Mouse (Mus musculus) testis, adult 2 months (tissue): ENCODE results near the gene Rufy3.

Experiments used
- CTCF ChIP-seq: fragments of 200-500 bp; IDR thresholded peaks from 2 replicates; pipeline ENCODE4 v1.5.1; 2012; ENCODE audit warnings: low read depth, mild to moderate bottlenecking, inconsistent platforms, low read length, moderate library complexity; ENCODE audit not compliant: control insufficient read depth, insufficient read depth, insufficient replicate concordance
- POLR2A ChIP-seq: fragments of 200-500 bp; IDR thresholded peaks from 2 replicates; pipeline ENCODE4 v1.6.1; 2012; ENCODE audit warnings: low read depth, mild to moderate bottlenecking, inconsistent platforms, low read length, moderate library complexity; ENCODE audit not compliant: control insufficient read depth

GRCm38 (mm10) chr5:88594173-88594569 lies 29.3 kb downstream of the Rufy3 start:
- no peak for TF ChIP-seq POLR2A
- no peak for TF ChIP-seq CTCF
